Mouse (Mus musculus): Measurements from ENCODE around the gene Pitpnb.

The Pitpnb gene

GRCm38 (mm10) chr5:111344721-111345400, 14.3 kb downstream of the Pitpnb start:
- DNase-seq (ENCODE audit: low spot score) = no peak

GRCm38 (mm10) chr5:111356811-111357617, 26.5 kb downstream of the Pitpnb start:
- no peak for DNase-seq (ENCODE audit: low spot score)

GRCm38 (mm10) chr5:111360546-111360945, 30.0 kb downstream of the Pitpnb start:
- no peak for DNase-seq (ENCODE audit: low spot score)

GRCm38 (mm10) chr5:111361058-111361457, 30.5 kb downstream of the Pitpnb start:
- DNase-seq (ENCODE audit: low spot score) = no peak

- no peak for DNase-seq (ENCODE audit: low spot score)
Measured at GRCm38 (mm10) chr5:111361846-111362245, 31.3 kb downstream of the Pitpnb start.

- DNase-seq (ENCODE audit: low spot score) = no peak
Measured at GRCm38 (mm10) chr5:111363446-111364062, 33.0 kb downstream of the Pitpnb start.

GRCm38 (mm10) chr5:111364533-111364932, 34.0 kb downstream of the Pitpnb start:
- DNase-seq (ENCODE audit: low spot score) = peak; percentile 47

- DNase-seq (ENCODE audit: low spot score) = no peak
Measured at GRCm38 (mm10) chr5:111366140-111366539, 35.6 kb downstream of the Pitpnb start.

- DNase-seq (ENCODE audit: low spot score) = no peak
Measured at GRCm38 (mm10) chr5:111367937-111368517, 37.5 kb downstream of the Pitpnb start.

GRCm38 (mm10) chr5:111368576-111368975, 38.0 kb downstream of the Pitpnb start:
- DNase-seq (ENCODE audit: low spot score) = no peak

GRCm38 (mm10) chr5:111375616-111376015, 45.1 kb downstream of the Pitpnb start:
- DNase-seq (ENCODE audit: low spot score) = no peak

- DNase-seq (ENCODE audit: low spot score) = no peak
Measured at GRCm38 (mm10) chr5:111376276-111377020, 45.9 kb downstream of the Pitpnb start.

GRCm38 (mm10) chr5:111378126-111378993, 47.8 kb downstream of the Pitpnb start:
- no peak for DNase-seq (ENCODE audit: low spot score)

GRCm38 (mm10) chr5:111383335-111383734, 52.8 kb downstream of the Pitpnb start:
- DNase-seq (ENCODE audit: low spot score) = no peak

- DNase-seq (ENCODE audit: low spot score) = no peak
Measured at GRCm38 (mm10) chr5:111390911-111391310, 60.3 kb downstream of the Pitpnb start.

- no peak for DNase-seq (ENCODE audit: low spot score)
Measured at GRCm38 (mm10) chr5:111391485-111391884, 60.9 kb downstream of the Pitpnb start.

GRCm38 (mm10) chr5:111393346-111394197, 63.0 kb downstream of the Pitpnb start:
- DNase-seq (ENCODE audit: low spot score) = peak; percentile 55

GRCm38 (mm10) chr5:111394198-111395053, 63.9 kb downstream of the Pitpnb start:
- no peak for DNase-seq (ENCODE audit: low spot score)

GRCm38 (mm10) chr5:111395771-111396170, 65.2 kb downstream of the Pitpnb start:
- no peak for DNase-seq (ENCODE audit: low spot score)
